Comparison of ENCODE assay signal across 19 mouse cellular contexts in the genomic region with DNA sequence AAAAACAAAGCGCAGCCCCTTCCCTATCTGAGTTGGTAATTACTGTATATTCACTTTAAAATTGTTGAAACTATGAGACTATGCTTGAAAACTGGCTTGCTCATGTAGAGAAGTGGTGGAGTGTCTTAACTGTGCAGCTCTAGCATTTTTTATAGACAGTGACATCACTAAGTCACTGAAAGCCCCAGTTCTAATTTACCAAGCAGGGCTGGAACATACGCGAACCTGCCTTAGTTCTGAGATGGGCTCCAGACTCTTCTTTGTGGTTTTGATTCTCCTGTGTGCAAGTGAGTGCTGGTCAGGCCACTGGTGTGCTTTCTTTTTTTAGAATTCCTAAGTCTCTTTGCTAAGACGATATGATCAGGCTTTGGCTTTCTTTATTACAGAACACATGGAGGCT.
"Had no signal": no experiment of that assay in that cellular context is flagged by ENCODE, and none has a peak within 500 bp of the region (broad histone marks: within the 10 kb centered on the region; RNA-seq: fewer than 3 reads in every experiment).

No protein-coding gene starts in this region.

- H3K9me3 ChIP-seq: heart, embryonic 10.5 days; heart, embryonic 12.5 days; hindbrain, embryonic 10.5 days; hindbrain, embryonic 12.5 days; limb, embryonic 13.5 days; limb, embryonic 15.5 days; liver, embryonic 12.5 days had no signal

- H3K4me1 ChIP-seq: heart, embryonic 10.5 days; heart, embryonic 12.5 days; hindbrain, embryonic 10.5 days; hindbrain, embryonic 12.5 days; limb, embryonic 13.5 days; limb, embryonic 15.5 days; liver, embryonic 12.5 days had no signal

- ATAC-seq: hindbrain, embryonic 16.5 days; intestine, embryonic 16.5 days; liver, embryonic 12.5 days had no signal

- DNase-seq: gastrocnemius, postnatal 14 days; heart, adult 18-20 months; heart, postnatal 10 days; heart, postnatal 4 days; kidney, adult 11 months; kidney, adult 8-10 months; kidney, postnatal 10 days; kidney, postnatal 36 days; left cerebral cortex, postnatal 4 days had no signal

- H3K36me3 ChIP-seq: heart, embryonic 10.5 days; heart, embryonic 12.5 days; hindbrain, embryonic 10.5 days; hindbrain, embryonic 12.5 days; limb, embryonic 13.5 days; limb, embryonic 15.5 days; liver, embryonic 12.5 days had no signal

- H3K27me3 ChIP-seq: heart, embryonic 12.5 days; hindbrain, embryonic 12.5 days; limb, embryonic 13.5 days; limb, embryonic 15.5 days; liver, embryonic 12.5 days had no signal

- H3K4me3 ChIP-seq: heart, embryonic 10.5 days; heart, embryonic 12.5 days; hindbrain, embryonic 10.5 days; hindbrain, embryonic 12.5 days; left cerebral cortex, adult 2 months; limb, embryonic 13.5 days; limb, embryonic 15.5 days; liver, embryonic 12.5 days had no signal
